Mouse (Mus musculus): ENCODE results near the gene March1. TPM values are rescaled to one million over a fixed set of nuclear protein-coding genes. Genes with fewer than 3 reads are reported as not detected.
"Not testable (repeated sequence)": the region's sequence is repeated elsewhere in the genome, so short reads cannot be mapped to it uniquely, and the experiment has no call there.

March1 gene
- polyA plus RNA-seq, 1 experiment from 2014 or later, result 0.30 TPM

DNA sequence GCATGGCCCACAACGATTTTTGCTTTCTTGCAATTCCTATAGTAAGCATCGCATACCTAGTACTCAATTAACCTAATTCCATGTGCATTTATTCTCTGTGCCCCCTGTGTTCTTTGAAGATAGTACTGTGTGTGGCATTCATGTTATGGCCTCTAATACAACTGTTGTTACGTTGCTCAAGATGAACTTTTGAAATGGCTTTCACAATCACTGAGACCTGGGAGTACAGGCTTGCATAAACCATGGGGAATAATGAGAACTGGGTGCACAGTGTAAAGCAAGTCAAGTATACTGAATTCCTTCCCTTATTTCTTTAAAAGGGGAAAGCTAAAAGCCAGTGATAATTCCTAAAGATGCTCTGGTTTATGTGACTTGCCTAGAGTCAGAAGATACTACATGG, 776.4 kb downstream of the March1 start:
- no peak overlapping the region for H3K4me2 ChIP-seq (ENCODE audit: low read length)
- 75% methylated on average over 3 of the region's 3 CpGs for WGBS
- no peak overlapping the region for H3K27ac ChIP-seq

DNA sequence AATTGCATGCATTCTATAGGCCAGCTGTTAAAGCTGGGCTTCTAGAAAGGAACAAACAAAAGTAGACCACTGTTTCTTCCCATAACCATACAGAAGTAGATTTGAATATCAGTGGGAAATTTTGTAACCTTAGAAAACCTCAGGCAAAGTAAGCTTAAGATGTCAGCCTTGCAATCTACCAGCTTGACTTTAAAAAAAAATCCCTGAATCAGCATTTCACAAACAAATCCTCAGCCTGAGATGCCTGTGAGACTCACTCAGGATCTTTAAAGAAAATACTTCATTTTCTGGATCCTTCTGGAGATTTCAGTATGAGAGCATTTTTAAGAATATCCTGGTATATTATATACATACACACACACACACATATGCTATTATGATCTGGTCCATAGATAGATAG, 780.1 kb downstream of the March1 start:
- Histone ChIP-seq H3K4me1 (replicated peaks; ENCODE audit: insufficient read depth, low read length) (no peaks in the 10 kb centered on the region), H3K9ac (ENCODE audit: low read depth, low read length) (no peak overlapping the region), H3K27me3 (ENCODE audit: insufficient read depth, low read length) (no peaks in the 10 kb centered on the region), H3K27ac (no peak overlapping the region), H3K4me2 (ENCODE audit: low read length) (no peak overlapping the region), H3K36me3 (ENCODE audit: insufficient read depth, low read length) (no peaks in the 10 kb centered on the region), H3K9me3 (replicated peaks; ENCODE audit: low read length) (no peaks in the 10 kb centered on the region), H3K4me3 (replicated peaks; ENCODE audit: low read depth, low read length) (no peak overlapping the region)
- no peak for ATAC-seq (replicated peaks; ENCODE audit: low FRiP score, low read depth)
- no peak for DNase-seq (ENCODE audit: low spot score)
- TF ChIP-seq CTCF (IDR thresholded peaks at IDR 0.05; ENCODE audit: low read depth), result no peak

More for the DNA sequence above, 776.4 kb downstream of the March1 start:
- no peak for DNase-seq (ENCODE audit: low spot score)
- H3K9me3 ChIP-seq (replicated peaks; ENCODE audit: low read length), result no peaks in the 10 kb centered on the region
- no peak overlapping the region for H3K4me3 ChIP-seq (replicated peaks; ENCODE audit: low read depth, low read length)
- ATAC-seq (replicated peaks; ENCODE audit: low FRiP score, low read depth), result no peak
- H3K4me1 ChIP-seq (replicated peaks; ENCODE audit: insufficient read depth, low read length), result no peaks in the 10 kb centered on the region
- H3K27me3 ChIP-seq (ENCODE audit: insufficient read depth, low read length), result no peaks in the 10 kb centered on the region
- H3K36me3 ChIP-seq (ENCODE audit: insufficient read depth, low read length), result no peaks in the 10 kb centered on the region
- no peak for TF ChIP-seq CTCF (IDR thresholded peaks at IDR 0.05; ENCODE audit: low read depth)
- no peak overlapping the region for H3K9ac ChIP-seq (ENCODE audit: low read depth, low read length)

GRCm38 (mm10) chr8:66400050-66400449, 782.4 kb downstream of the March1 start:
- TF ChIP-seq CTCF (IDR thresholded peaks at IDR 0.05; ENCODE audit: low read depth), result no peak
- 73% methylated on average over 1 of the region's 1 CpGs for WGBS
- no peak overlapping the region for H3K27ac ChIP-seq

DNA sequence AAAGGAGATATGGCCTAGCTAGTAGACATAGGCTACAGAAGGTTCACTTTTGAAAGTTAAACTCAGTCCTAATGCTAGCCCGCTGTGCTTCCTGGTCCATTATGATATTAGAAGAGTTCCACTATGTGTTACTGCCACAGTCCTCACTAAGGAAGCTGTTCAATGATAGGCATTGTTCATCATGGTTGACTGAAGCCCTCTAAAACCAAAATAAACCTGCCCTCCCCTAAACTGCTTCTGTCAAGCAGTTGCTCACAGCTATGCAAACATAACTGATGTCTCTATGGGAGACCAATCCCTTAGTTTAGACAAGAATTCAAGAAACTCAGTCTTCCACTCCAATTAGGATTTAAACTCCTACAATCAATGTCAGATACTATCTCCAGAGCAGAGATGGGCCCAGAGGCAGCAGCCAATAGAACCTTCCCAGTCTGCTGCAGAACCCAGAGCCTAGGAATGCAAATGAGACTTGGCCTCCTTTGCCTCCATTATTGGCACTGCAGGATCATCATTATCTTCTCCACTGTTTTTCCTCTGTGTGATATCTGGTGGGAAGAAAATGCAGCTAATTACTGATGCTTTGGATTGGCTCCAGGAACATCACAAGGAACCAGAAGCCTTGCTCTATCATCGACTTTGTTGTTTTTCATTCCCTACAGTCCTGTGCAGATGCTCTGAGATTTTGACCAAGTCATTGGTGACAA, 787.2 kb downstream of the March1 start:
- H3K4me2 ChIP-seq (ENCODE audit: low read length), result no peak overlapping the region
- ATAC-seq (replicated peaks; ENCODE audit: low FRiP score, low read depth), result no peak
- no peak overlapping the region for H3K9ac ChIP-seq (ENCODE audit: low read depth, low read length)
- no peaks in the 10 kb centered on the region for H3K27me3 ChIP-seq (ENCODE audit: insufficient read depth, low read length)
- H3K36me3 ChIP-seq (ENCODE audit: insufficient read depth, low read length), result no peaks in the 10 kb centered on the region
- WGBS, result 80% methylated on average over 2 of the region's 2 CpGs
- H3K4me1 ChIP-seq (replicated peaks; ENCODE audit: insufficient read depth, low read length), result no peaks in the 10 kb centered on the region
- H3K4me3 ChIP-seq (replicated peaks; ENCODE audit: low read depth, low read length), result no peak overlapping the region
- no peak overlapping the region for H3K27ac ChIP-seq
- no peak for DNase-seq (ENCODE audit: low spot score)
- TF ChIP-seq CTCF (IDR thresholded peaks at IDR 0.05; ENCODE audit: low read depth), result no peak
- H3K9me3 ChIP-seq (replicated peaks; ENCODE audit: low read length), result no peaks in the 10 kb centered on the region

More at GRCm38 (mm10) chr8:66400050-66400449, 782.4 kb downstream of the March1 start:
- Histone ChIP-seq H3K4me3 (replicated peaks; ENCODE audit: low read depth, low read length) (no peak overlapping the region), H3K4me2 (ENCODE audit: low read length) (no peak overlapping the region), H3K36me3 (ENCODE audit: insufficient read depth, low read length) (no peaks in the 10 kb centered on the region), H3K9ac (ENCODE audit: low read depth, low read length) (no peak overlapping the region), H3K4me1 (replicated peaks; ENCODE audit: insufficient read depth, low read length) (no peaks in the 10 kb centered on the region), H3K27me3 (ENCODE audit: insufficient read depth, low read length) (no peaks in the 10 kb centered on the region), H3K9me3 (replicated peaks; ENCODE audit: low read length) (no peaks in the 10 kb centered on the region)
- no peak for ATAC-seq (replicated peaks; ENCODE audit: low FRiP score, low read depth)
- DNase-seq (ENCODE audit: low spot score), result no peak

GRCm38 (mm10) chr8:66405796-66406195, 788.1 kb downstream of the March1 start:
- not testable (repeated sequence) for DNase-seq (ENCODE audit: low spot score); H3K36me3 ChIP-seq (ENCODE audit: insufficient read depth, low read length); H3K4me1 ChIP-seq (replicated peaks; ENCODE audit: insufficient read depth, low read length); H3K27ac ChIP-seq; H3K27me3 ChIP-seq (ENCODE audit: insufficient read depth, low read length); H3K4me2 ChIP-seq (ENCODE audit: low read length); H3K9ac ChIP-seq (ENCODE audit: low read depth, low read length); ATAC-seq (replicated peaks; ENCODE audit: low FRiP score, low read depth); H3K9me3 ChIP-seq (replicated peaks; ENCODE audit: low read length); H3K4me3 ChIP-seq (replicated peaks; ENCODE audit: low read depth, low read length)
- 63% methylated on average over 4 of the region's 4 CpGs for WGBS

- H3K4me2 ChIP-seq (ENCODE audit: low read length), result no peak overlapping the region
- no peak for ATAC-seq (replicated peaks; ENCODE audit: low FRiP score, low read depth)
Measured at GRCm38 (mm10) chr8:66406596-66407361, 789.1 kb downstream of the March1 start.

More at GRCm38 (mm10) chr8:66406596-66407361, 789.1 kb downstream of the March1 start:
- Histone ChIP-seq H3K9me3 (replicated peaks; ENCODE audit: low read length) (no peaks in the 10 kb centered on the region), H3K27me3 (ENCODE audit: insufficient read depth, low read length) (no peaks in the 10 kb centered on the region), H3K36me3 (ENCODE audit: insufficient read depth, low read length) (no peaks in the 10 kb centered on the region), H3K27ac (no peak overlapping the region), H3K4me1 (replicated peaks; ENCODE audit: insufficient read depth, low read length) (no peaks in the 10 kb centered on the region), H3K9ac (ENCODE audit: low read depth, low read length) (no peak overlapping the region), H3K4me3 (replicated peaks; ENCODE audit: low read depth, low read length) (no peak overlapping the region)
- DNase-seq (ENCODE audit: low spot score), result no peak
- peak; percentile 4; the same call in 1 of the 2 replicates for TF ChIP-seq CTCF (IDR thresholded peaks at IDR 0.05; ENCODE audit: low read depth)
- 81% methylated on average over 6 of the region's 6 CpGs for WGBS

Data from kidney, postnatal 0 days (tissue).